Mouse (Mus musculus): ENCODE measurements around the gene Olfr992.
"Not testable (repeated sequence)": the region's sequence is repeated elsewhere in the genome, so short reads cannot be mapped to it uniquely, and the experiment has no call there.

Olfr992 gene

GRCm38 (mm10) chr2:85409369-85409768 is at the start of gene Olfr992:
Gene Olfr992 (minus strand): TSS chr2:85409469.
- DNase-seq, result no peak

- no peak for DNase-seq
These were observed 34.3 kb upstream of the Olfr992 start, which contains the start of gene Olfr995 for GRCm38 (mm10) chr2:85443539-85443938. Gene Olfr995 (minus strand): TSS chr2:85443639.

- no peak for DNase-seq
These were observed 33.3 kb upstream of the Olfr992 start for GRCm38 (mm10) chr2:85442546-85442945.

- DNase-seq, result no peak
These were observed 27.1 kb upstream of the Olfr992 start, which contains the start of gene Olfr994 for GRCm38 (mm10) chr2:85436351-85436750. Gene Olfr994 (minus strand): TSS chr2:85436451.

GRCm38 (mm10) chr2:85425893-85426292 is 16.6 kb upstream of the Olfr992 start:
- DNase-seq, result no peak

- DNase-seq, result no peak
These were observed 5.5 kb upstream of the Olfr992 start, which contains the start of gene Olfr993 for GRCm38 (mm10) chr2:85414777-85415176. Gene Olfr993 (minus strand): TSS chr2:85414877.

GRCm38 (mm10) chr2:85363127-85363526 is 46.1 kb downstream of the Olfr992 start, which contains the start of gene Olfr988:
Gene Olfr988 (minus strand): TSS chr2:85363227.
- DNase-seq, result not testable (repeated sequence)
